Mouse (Mus musculus): ENCODE data around the gene Ncoa7. TPM values are rescaled to one million over a fixed set of nuclear protein-coding genes. Genes with fewer than 3 reads are reported as not detected.
A peak's percentile ranks its signal among the peaks of the same experiment; 100 is the strongest.

The Ncoa7 gene
- total RNA-seq, 2 experiments from 2014 or later = 14.8 to 20.2 TPM

GRCm38 (mm10) chr10:30752485-30752884 is 50.6 kb downstream of the Ncoa7 start:
- ATAC-seq (replicated peaks; ENCODE audit: poor library complexity, severe bottlenecking) = no peak

- ATAC-seq (replicated peaks; ENCODE audit: poor library complexity, severe bottlenecking) = peak; percentile 90
These were observed 51.5 kb downstream of the Ncoa7 start for GRCm38 (mm10) chr10:30751586-30751985.

GRCm38 (mm10) chr10:30749807-30750206 is 53.3 kb downstream of the Ncoa7 start:
- ATAC-seq (replicated peaks; ENCODE audit: poor library complexity, severe bottlenecking) = no peak

- peak; percentile 37; the same call in 1 of the 2 replicates for ATAC-seq (replicated peaks; ENCODE audit: poor library complexity, severe bottlenecking)
These were observed 57.7 kb downstream of the Ncoa7 start for GRCm38 (mm10) chr10:30745238-30745974.

- no peak for ATAC-seq (replicated peaks; ENCODE audit: poor library complexity, severe bottlenecking)
These were observed 59.9 kb downstream of the Ncoa7 start for GRCm38 (mm10) chr10:30743275-30743674.

- ATAC-seq (replicated peaks; ENCODE audit: poor library complexity, severe bottlenecking) = no peak
These were observed 64.7 kb downstream of the Ncoa7 start for GRCm38 (mm10) chr10:30738403-30738802.

- ATAC-seq (replicated peaks; ENCODE audit: poor library complexity, severe bottlenecking) = no peak
These were observed 65.8 kb downstream of the Ncoa7 start for GRCm38 (mm10) chr10:30737323-30737722.

GRCm38 (mm10) chr10:30733148-30733785 is 69.9 kb downstream of the Ncoa7 start:
- no peak for ATAC-seq (replicated peaks; ENCODE audit: poor library complexity, severe bottlenecking)

- ATAC-seq (replicated peaks; ENCODE audit: poor library complexity, severe bottlenecking) = no peak
These were observed 71.7 kb downstream of the Ncoa7 start for GRCm38 (mm10) chr10:30731321-30731914.

- no peak for ATAC-seq (replicated peaks; ENCODE audit: poor library complexity, severe bottlenecking)
These were observed 72.3 kb downstream of the Ncoa7 start for GRCm38 (mm10) chr10:30730791-30731190.

GRCm38 (mm10) chr10:30729157-30730096 is 73.7 kb downstream of the Ncoa7 start:
- ATAC-seq (replicated peaks; ENCODE audit: poor library complexity, severe bottlenecking) = peak; percentile 79

- ATAC-seq (replicated peaks; ENCODE audit: poor library complexity, severe bottlenecking) = peak; percentile 57
These were observed 80.1 kb downstream of the Ncoa7 start for GRCm38 (mm10) chr10:30723014-30723413.

- no peak for ATAC-seq (replicated peaks; ENCODE audit: poor library complexity, severe bottlenecking)
These were observed 82.6 kb downstream of the Ncoa7 start for GRCm38 (mm10) chr10:30720556-30720955.

- no peak for ATAC-seq (replicated peaks; ENCODE audit: poor library complexity, severe bottlenecking)
These were observed 83.2 kb downstream of the Ncoa7 start for GRCm38 (mm10) chr10:30719947-30720346.

- peak; percentile 95 for ATAC-seq (replicated peaks; ENCODE audit: poor library complexity, severe bottlenecking)
These were observed 84.3 kb downstream of the Ncoa7 start for GRCm38 (mm10) chr10:30718703-30719340.

GRCm38 (mm10) chr10:30716171-30716570 is 87.0 kb downstream of the Ncoa7 start:
- no peak for ATAC-seq (replicated peaks; ENCODE audit: poor library complexity, severe bottlenecking)

- ATAC-seq (replicated peaks; ENCODE audit: poor library complexity, severe bottlenecking) = no peak
These were observed 90.6 kb downstream of the Ncoa7 start for GRCm38 (mm10) chr10:30712540-30712939.

- no peak for ATAC-seq (replicated peaks; ENCODE audit: poor library complexity, severe bottlenecking)
These were observed 93.2 kb downstream of the Ncoa7 start for GRCm38 (mm10) chr10:30709846-30710403.

- no peak for ATAC-seq (replicated peaks; ENCODE audit: poor library complexity, severe bottlenecking)
These were observed 95.1 kb downstream of the Ncoa7 start for GRCm38 (mm10) chr10:30708039-30708438.

- ATAC-seq (replicated peaks; ENCODE audit: poor library complexity, severe bottlenecking) = no peak
These were observed 100.5 kb downstream of the Ncoa7 start for GRCm38 (mm10) chr10:30702663-30703062.
